Mouse (Mus musculus): ENCODE measurements at regions not wholly inside any gene's neighbourhood (a gene's known extent, or its start where the extent isn't known, plus 50 kb on each side); places are given as distances from the start of the nearest gene placed in this dataset.
A peak's percentile ranks its signal among the peaks of the same experiment; 100 is the strongest.
"Not testable (repeated sequence)": the region's sequence is repeated elsewhere in the genome, so short reads cannot be mapped to it uniquely, and the experiment has no call there.

- DNase-seq (ENCODE audit: low spot score in 2 of 2) = no peak
Measured at GRCm38 (mm10) chr6:31811890-31812289, 238.2 kb upstream of the 1700012A03Rik start.

- no peak for DNase-seq (ENCODE audit: low spot score in 2 of 2)
Measured at GRCm38 (mm10) chr6:31810602-31811512, 239.2 kb upstream of the 1700012A03Rik start.

GRCm38 (mm10) chr6:31804468-31804867, 240.7 kb upstream of the Podxl start:
- DNase-seq (ENCODE audit: low spot score in 2 of 2) = not testable (repeated sequence)

- not testable (repeated sequence) for DNase-seq (ENCODE audit: low spot score in 2 of 2)
Measured at GRCm38 (mm10) chr6:31803222-31803621, 239.4 kb upstream of the Podxl start.

GRCm38 (mm10) chr6:31791547-31791946, 227.8 kb upstream of the Podxl start:
- no peak for DNase-seq (ENCODE audit: low spot score in 2 of 2)

GRCm38 (mm10) chr6:31790906-31791305, 227.1 kb upstream of the Podxl start:
- no peak for DNase-seq (ENCODE audit: low spot score in 2 of 2)

GRCm38 (mm10) chr6:31776841-31777240, 213.1 kb upstream of the Podxl start:
- DNase-seq (ENCODE audit: low spot score in 2 of 2) = no peak

- DNase-seq (ENCODE audit: low spot score in 2 of 2) = no peak
Measured at GRCm38 (mm10) chr6:31771916-31772315, 208.1 kb upstream of the Podxl start.

- DNase-seq (ENCODE audit: low spot score in 2 of 2) = no peak
Measured at GRCm38 (mm10) chr6:31745589-31745988, 181.8 kb upstream of the Podxl start.

GRCm38 (mm10) chr6:31731391-31731790, 167.6 kb upstream of the Podxl start:
- DNase-seq (ENCODE audit: low spot score in 2 of 2) = no peak

- DNase-seq (ENCODE audit: low spot score in 2 of 2) = no peak
Measured at GRCm38 (mm10) chr6:31719614-31720013, 155.8 kb upstream of the Podxl start.

GRCm38 (mm10) chr6:31718843-31719242, 155.1 kb upstream of the Podxl start:
- DNase-seq (ENCODE audit: low spot score in 2 of 2) = no peak

GRCm38 (mm10) chr6:31717531-31717930, 153.8 kb upstream of the Podxl start:
- no peak for DNase-seq (ENCODE audit: low spot score in 2 of 2)

- DNase-seq (ENCODE audit: low spot score in 2 of 2) = no peak
Measured at GRCm38 (mm10) chr6:31707256-31707655, 143.5 kb upstream of the Podxl start.

- no peak for DNase-seq (ENCODE audit: low spot score in 2 of 2)
Measured at GRCm38 (mm10) chr6:31704191-31704590, 140.4 kb upstream of the Podxl start.

GRCm38 (mm10) chr6:31702931-31703330, 139.2 kb upstream of the Podxl start:
- no peak for DNase-seq (ENCODE audit: low spot score in 2 of 2)

GRCm38 (mm10) chr6:31695885-31696284, 132.1 kb upstream of the Podxl start:
- no peak for DNase-seq (ENCODE audit: low spot score in 2 of 2)

- no peak for DNase-seq (ENCODE audit: low spot score in 2 of 2)
Measured at GRCm38 (mm10) chr6:31693047-31693446, 129.3 kb upstream of the Podxl start.

GRCm38 (mm10) chr6:31692024-31692423, 128.2 kb upstream of the Podxl start:
- no peak for DNase-seq (ENCODE audit: low spot score in 2 of 2)

- DNase-seq (ENCODE audit: low spot score in 2 of 2) = no peak
Measured at GRCm38 (mm10) chr6:31680101-31680500, 116.3 kb upstream of the Podxl start.

- no peak for DNase-seq (ENCODE audit: low spot score in 2 of 2)
Measured at GRCm38 (mm10) chr6:31665671-31666486, 102.1 kb upstream of the Podxl start.

- peak; percentile 57 to 81 for DNase-seq (ENCODE audit: low spot score in 2 of 2)
Measured at GRCm38 (mm10) chr6:31664495-31664894, 100.7 kb upstream of the Podxl start.

Measured in layer of hippocampus, adult 8-10 months (tissue).